Mouse (Mus musculus) right cerebral cortex, adult 2 months (tissue): ENCODE measurements around the gene Stpg1.
A peak's percentile ranks its signal among the peaks of the same experiment; 100 is the strongest.

Experiments
- DNase-seq, 2 experiments: peaks; one replicate each; pipeline ENCODE4 v3.0.0; 2021 to 2022; ENCODE audit warnings: low spot score in 2 of 2

The Stpg1 gene

DNA sequence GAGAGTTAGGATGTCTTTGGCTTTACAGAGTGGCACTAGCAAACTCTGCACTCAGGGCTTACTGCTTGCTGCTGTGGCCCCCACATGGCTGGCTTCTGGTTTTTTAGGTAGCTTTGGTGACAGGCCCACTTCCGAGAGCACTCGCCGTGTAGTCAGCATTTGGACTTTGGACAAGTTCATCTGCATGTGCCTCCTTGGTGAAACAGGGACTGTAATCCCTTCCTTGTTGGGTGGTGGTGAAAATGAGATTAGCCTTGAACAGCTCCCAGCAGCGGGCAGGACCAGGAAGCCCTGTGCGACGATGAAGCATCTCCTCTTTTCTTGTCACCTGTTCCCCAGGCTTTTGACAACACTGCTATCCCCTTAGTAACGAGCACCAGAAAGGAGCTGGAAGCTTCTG, 19.3 kb downstream of the Stpg1 start:
- DNase-seq = no peak

DNA sequence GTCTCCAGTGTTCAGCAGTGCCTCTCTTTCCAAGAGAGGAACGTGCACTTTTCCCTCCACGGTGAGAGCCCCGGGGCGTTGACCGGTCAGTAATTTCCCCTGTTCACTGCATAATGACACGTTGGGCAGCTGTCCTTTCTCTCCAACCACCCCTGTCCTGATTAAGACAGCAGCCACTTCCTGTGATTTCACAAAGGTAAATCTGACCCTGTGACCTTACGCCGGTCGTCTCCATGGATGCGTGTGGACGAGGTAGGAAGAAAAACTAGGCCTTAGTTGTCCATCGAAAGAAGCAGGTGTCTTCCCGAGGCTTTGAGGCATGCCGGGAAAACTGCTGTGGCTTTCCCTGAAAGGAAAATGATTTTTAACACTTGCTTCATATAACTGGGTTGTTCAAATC, 20.3 kb downstream of the Stpg1 start:
- no peak for DNase-seq

DNA sequence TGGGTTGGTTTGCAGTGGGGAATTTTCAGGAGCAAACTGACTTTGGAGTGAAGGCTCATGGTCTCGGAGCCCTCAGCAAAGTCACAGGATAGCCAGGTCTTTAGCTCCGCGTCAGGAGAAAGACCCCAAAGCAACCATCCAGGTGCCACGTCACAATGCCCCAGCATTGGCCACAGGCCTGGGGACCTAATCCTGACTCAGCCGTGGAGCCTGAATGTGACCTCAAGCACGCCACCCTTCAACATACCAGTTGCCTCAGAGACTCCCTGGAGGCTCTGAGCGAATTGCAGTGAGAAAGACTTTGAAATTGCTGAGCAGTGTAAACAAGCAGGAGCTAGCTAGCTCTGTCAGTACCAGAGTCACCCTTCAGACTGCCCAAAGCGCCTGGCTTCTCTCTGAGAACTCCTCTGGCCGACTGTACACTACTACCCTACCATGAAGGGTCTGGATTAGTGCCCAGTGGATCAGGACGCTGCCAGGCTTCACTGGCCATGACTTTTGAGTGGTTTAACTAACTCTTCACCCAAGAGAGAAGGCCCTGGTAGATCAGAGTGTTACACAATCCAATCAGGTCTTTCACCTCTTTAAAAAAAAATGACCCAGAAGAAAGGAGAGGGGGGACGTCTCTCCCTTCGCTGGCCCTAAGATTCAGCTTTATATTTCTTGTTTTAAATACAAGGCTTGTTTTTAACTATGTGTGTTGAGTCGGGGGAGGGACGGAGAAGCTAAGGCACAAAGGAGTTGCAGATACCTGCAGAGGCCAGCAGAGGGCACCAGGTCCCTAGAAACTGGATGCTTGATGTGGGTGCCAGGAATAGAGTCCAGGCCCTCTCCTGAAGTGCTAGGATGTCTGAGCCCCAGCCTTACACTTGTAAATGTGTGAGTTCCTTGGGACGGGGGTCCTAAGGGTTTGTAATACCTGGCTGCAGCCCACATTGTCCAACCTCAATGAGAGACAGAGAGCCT, 22.0 kb downstream of the Stpg1 start:
- peak; percentile 23 to 25 for DNase-seq

DNA sequence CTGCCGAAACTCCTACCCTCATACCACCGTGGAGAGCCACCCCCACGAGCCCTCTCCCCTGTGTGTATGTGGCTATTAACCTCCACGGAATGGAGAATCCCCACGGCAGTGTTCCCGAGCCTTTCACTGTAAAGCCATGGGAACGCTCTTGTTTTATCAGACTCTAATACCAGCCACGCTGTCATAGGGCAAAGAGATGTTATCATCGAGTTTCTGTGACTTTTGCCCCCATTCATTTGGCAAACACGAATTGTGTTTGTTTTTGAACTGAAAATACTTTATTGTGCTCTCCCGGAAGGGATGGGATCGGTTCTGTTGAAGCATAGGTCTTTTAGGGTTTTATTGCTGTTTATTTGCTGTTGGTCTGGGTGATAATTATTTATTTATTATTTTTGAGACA, 23.5 kb downstream of the Stpg1 start:
- no peak for DNase-seq

DNA sequence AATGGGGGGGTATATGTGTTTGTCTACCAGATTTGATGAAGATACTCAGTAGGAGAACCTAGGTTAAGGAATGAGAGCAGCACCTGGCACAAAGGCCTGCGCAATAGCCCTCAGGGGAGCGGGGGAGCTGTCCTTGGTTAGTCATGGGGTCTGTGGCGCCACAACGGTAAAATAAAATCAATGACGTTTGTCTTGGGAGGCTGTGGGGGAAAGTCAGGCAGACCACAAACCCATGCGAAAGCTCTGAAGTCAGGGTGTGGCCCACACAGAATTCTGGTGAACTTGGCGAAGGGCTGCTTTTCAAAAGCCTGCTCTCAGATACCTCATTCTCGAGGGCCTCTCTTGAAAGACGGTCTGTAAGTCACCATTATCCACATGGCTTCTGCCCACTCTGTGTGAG, 25.8 kb downstream of the Stpg1 start:
- no peak for DNase-seq

DNA sequence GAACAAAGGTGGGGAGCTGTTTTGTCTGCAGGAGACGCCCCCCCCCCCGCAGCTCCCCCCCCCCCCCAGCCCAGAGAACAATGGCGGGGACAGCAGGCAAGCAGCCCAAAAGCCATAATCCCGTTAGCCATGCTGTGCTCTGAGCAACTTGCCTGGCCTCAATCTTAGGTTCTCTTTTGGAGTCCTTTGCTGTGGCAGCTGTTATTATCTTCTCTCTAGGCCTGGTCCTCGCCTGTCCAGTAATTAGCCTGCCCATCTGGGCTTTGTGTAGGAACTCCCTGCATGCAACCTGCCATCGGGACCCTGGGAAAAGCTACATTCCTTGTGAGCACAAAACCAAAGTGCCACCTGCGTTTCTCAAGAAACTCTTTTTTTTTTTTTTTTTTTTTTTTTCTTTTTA, 29.3 kb downstream of the Stpg1 start:
- DNase-seq = no peak

DNA sequence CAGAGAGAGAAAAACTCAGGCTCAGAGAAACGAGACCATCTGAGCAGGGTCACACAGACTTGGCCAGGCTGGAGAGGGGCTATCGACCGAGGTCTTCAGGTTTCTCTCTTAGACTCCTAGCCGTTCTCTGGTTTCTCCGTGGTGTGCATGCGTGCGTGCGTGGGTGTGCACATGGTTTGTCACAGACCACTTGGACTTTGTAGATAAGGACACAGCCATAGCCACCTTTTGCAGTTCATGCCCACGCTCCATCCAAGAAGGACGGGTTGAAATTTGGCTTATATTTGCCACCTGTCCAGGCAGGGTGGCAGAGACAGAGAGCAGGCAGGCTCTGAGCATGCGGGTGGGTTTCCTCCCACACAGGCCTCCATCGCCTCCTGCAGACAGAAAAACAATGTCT, 30.5 kb downstream of the Stpg1 start:
- no peak for DNase-seq

DNA sequence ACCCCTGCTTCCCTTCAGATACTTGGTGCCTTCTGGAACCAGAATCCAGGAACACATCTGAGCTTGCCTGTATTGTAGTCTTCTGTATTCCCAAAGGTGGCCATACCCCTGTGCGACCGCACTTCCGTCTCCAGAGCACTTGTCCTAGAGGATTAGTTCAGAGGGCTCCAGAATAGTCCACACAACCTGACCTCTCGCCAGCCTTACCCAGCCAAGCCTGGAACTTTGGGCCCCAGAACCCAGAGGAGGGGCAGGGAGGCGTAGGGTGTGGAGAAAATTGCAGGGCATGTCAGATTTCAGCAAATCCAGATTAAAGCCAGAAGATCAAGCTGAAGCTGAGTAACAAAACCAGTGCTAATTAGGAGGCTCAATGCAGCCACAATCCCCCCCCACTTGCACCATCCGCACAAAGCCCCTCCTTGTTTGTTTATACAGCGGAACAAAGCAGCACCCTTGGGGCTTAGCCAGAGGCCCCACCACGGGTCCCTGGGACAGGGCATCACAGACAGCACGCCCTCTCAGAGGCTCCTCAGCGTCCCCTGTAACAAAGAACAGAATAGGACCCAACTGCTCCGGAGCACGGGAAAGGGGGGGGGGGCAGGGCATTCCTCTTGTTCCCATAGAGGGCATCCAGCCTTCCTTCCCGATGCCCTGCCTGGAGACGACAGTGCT, 31.6 kb downstream of the Stpg1 start:
- no peak for DNase-seq

DNA sequence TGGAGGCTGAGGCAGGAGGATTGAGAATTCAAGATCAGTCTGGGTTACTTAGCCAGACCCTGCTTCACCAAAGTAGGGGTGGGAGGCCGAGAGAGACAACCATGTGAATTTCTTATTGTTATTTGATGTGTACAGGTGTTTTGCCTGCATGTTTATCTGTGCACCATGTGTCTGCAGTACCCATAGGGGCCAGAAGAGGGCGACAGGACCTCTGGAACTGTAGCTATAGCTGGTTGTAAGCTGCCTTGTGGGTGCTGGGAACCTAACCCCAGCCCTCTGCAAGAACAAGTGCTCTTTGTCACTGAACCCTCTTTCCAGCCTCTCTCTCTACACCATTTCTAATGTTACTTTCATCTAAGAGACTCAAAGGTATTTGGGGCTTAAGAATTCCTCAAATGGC, 35.7 kb downstream of the Stpg1 start:
- DNase-seq = no peak

DNA sequence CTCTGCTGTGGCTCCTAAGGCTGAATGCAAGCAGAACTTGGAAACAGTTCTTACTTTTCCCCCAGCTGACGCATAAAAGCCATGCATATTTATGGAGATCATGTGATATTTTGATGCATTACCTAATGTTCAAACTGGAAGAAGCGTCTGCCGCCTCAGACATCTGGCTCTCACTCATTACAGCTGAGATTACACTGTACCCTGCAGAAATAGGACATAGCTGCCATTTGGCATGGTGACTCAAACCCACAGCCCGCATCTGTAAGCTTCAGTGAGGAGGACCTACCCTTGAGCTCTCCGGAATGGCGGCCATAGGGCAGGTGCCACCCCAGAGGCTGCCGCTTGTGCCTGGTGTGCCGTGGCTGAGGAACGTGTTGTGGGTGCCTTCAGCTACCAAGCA, 36.6 kb downstream of the Stpg1 start:
- DNase-seq = peak; percentile 55 to 75

DNA sequence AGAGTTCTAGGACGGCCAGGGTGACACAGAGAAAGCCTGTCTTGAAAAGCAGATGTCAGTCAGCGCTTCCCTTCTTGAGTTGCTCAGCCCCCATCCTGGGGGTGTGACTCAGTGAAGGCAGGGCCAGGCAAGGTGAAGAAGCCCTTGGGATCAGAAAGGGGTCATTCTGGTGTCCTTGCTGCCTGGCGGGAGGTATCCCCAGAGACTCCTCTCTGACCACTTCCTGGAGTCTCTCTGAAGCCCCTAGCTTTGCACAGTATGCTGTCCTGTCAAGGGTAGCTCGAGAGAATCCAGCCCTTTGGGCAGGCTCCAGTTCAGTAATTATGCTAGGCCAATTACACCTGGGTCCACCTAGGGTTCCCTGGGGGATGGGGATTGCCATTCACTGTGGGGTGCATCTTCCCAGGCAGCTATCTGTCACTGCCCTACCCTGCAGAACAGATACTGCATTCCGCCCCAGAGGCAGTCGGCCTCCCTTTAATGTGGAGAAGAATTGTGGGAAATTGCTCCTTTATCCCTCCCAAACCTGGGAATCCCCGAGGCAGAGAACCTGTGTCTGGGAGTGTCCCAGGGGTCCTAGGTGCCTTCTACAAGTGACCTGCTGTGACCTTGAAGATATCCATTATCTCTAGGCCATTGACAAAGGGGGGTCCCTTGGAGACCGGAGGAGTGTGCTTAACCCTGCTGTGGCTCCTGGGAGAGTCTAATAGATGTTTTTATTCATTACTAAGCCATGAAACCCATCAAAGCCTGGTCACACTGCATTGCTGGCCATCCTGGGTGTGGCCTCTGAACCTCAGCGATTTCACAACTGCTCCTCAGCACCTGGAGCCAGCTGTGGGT, 37.4 kb downstream of the Stpg1 start:
- no peak for DNase-seq

DNA sequence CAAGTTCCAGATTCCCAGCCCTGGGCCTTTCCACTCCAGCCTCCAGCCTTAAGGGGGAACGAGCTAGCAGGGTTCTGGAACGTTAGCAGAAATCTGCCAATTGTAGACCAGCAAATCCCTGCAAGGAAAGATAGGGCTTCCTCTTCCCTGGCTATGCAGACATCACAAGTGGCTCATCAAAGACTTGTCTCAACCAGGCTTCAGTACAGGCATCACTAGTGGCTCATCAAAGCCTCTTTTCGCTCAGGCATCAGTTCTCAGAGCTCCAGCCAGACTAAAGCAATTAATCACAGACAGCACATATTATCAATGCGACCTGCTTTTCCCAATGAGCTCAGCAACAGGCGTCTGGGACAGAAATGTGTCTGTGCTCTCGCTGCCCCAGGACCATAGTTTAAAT, 38.4 kb downstream of the Stpg1 start:
- DNase-seq = no peak

DNA sequence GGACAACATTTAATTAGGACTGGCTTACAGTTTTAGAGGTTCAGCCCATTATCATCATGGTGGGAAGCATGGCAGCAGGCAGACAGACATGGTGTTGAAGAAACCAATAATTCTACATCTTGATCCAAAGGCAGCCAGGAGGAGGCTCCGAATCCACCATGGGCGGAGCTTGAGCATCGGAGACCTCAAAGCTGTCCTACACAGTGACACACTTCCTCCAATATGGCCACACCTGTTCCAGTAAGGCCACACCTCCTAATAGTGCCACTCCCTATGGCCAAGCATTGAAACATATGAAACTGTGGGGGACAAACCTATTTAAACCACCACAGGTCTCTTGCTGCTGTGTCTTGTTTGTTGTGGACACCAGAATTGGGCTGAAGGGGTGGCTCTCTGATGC, 40.4 kb downstream of the Stpg1 start:
- no peak for DNase-seq

DNA sequence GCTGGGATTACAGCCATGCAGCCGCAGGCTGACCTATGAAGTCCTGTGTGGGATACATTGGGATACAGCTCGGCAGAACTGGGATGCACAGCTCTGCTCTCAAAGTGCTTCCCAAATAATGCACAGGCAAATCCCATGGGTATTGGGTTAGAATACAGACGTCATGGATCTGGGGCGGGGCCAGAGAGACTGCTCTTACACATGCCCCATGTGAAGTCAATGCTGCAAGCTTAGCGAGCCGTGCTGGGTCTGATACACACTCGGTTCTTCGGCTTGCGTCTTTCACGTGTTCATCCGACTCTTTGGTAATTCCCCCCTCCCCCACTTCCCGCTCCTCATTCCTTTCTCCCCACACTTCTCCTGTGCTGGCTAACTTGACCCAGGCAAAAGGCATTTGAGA, 44.5 kb downstream of the Stpg1 start:
- no peak for DNase-seq

DNA sequence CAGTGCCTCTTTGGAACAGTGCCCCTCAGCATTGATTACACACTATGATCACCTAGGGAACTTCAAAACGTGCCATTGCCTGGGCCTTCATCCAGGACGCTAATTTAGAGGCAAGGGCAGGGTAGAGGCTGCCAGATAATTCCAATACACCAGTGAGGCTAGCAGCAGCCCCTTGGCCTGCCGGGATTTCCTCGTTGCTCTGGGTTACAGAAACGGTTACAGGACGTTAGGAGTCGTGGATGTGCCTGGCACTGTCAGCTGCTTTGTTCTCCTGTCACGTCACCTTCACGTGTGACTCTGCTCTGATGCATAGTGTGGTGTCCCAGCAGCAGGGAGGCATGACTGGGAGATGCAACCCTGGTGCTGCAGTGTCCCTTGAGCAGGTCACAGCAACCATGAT, 45.5 kb downstream of the Stpg1 start:
- DNase-seq = no peak

DNA sequence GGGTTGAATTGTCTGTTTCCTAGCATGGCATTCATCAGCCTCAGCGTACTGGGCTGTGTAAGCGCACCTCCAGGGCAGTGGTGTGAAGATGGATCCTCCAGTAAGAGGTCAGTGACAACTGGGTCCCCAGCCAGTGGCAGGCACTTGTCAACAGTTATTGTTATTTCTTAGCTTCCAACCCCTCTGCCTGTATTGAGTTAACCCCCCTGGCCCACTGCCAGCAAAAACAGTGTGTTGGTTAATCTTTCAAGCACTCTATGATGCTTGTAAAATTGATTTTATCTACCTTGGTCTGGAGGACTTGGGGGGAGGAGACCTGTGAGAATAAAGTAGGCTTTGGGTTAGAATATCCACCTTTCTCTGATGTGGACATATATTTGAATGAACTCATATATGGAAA, 49.7 kb downstream of the Stpg1 start:
- no peak for DNase-seq

DNA sequence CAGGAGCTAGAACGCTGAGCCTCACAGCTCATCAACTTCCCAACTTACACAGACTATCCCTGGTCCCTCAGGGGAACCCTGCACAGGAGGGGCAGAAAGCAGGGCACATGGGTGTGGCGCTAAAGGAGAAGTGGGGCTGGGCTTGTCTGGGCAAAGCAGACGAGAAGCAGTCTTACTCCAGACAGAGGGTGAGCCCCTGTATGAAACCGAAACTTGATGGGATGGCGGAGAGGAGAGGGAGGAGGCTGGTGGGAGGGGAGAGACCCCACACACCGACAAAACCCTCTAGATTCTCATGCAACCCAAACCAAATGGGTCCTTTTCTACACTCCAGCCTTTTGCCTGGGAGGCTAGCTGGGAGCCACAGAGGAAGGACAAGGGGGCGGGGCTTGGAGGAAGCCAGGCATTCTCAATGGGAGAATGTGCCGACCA, 50.5 kb downstream of the Stpg1 start:
- no peak for DNase-seq

DNA sequence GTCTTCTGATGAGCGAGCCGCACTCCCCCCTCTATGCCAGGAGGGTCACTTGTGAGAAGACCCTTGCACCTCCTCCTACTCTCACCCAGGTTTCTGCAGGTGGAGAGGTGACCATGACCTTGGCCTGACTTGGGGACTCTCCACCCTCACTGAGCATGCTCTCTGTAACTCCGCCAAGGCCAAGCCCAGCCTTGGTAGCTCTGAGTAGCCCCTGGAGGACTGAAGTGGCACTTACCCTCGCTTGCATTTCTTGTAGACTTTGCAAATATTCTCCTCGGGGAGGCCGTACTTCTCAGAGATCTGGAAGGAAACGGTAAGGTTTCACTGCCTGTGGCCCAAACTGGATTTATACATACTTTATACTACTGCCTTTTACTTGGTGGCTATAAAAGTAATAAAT, 51.4 kb downstream of the Stpg1 start:
- no peak for DNase-seq

DNA sequence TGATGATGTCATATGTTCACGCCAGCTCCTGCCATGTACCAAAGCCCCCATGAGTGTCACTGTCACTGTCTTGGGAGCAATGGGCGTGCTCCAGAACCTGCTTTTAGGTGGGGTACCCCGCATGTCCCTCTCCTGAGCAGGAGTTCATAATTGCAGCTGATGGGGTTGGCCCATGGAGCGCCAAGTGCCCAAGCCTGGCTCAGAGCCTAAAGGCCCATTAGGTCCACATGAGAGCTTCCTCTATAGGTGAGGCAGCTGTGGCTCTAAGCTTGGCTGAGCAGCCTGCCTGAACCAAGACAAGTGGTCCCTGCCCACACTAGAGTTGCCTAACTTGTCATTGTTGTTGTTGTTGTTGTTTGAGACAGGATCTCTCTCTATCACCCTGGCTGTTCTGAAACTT, 52.2 kb downstream of the Stpg1 start:
- DNase-seq = no peak

DNA sequence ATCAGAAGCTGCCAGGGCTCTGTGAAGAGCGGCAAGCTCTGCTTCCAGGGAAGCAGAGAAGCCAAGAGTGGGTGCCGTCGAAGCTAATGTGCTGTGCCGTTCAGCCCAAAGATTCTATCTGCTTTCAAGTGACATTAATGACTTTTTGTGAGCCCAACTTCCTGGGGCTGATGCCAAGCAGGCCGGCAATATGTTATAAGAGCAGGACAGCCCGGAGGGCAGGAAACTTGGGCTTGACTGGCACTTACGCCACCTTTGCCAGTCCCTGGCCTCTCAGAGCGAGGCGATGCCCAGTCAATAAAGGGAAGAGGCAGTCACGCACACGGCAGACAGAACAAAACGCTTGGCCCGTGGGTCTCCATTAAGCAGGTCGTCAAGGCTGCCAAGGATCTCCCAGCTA, 53.0 kb downstream of the Stpg1 start:
- no peak for DNase-seq

DNA sequence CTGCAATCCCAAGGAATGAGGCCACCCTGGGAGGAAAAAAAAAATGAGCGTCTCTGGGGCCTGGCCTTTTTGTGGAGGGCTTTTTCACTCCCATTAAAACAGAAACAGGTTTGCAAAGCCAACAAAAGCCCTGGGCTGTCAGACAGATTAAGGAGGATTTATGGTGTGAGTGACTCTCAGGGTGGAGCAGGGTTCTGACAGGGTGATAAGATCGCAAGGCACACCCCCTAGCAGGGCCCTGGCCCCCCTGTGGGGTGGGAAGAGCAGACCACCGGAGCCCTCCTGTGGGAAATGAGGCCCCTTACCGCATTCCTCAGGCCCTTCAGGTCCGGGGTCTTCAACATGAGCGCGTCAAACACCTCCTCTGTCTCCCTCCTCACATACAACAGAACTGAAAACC, 53.5 kb downstream of the Stpg1 start:
- no peak for DNase-seq

DNA sequence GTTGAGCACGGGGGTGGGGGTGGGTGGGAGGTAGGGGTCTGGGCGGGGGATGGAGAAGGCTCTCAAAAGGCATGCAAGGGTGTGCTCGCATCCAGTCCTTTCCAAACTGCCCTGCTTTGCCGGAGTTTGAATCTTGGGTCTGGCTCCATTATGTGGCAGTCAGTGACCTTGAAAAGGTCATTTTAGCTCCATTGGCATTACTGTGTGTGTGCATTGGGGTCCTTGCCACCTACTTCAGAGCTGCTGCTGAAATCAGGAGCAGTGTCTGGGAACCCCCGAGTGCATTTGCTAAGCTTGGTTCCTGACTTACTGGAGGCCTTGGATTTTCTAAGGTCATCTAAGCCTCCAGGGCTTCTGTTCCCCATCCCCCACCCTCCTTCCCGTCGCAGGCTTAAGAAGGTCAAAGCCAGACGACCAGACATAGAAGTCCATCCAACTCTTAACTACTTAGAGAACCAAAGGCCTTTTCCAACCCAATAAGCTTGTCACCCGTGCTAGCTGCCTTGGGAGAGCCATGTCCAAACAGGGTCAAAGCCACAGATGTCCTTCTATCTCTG, 54.0 kb downstream of the Stpg1 start:
- DNase-seq = no peak
